Mouse (Mus musculus) heart, adult 2 months (tissue): ENCODE results near the gene Insm1.

Source experiments
- EP300 ChIP-seq: fragments of 200-500 bp; IDR thresholded peaks from 2 replicates; pipeline ENCODE4 v1.6.1; 2011; ENCODE audit warnings: low read depth, low read length, control low read depth; ENCODE audit not compliant: insufficient read depth
- POLR2A ChIP-seq: fragments of 200-500 bp; IDR thresholded peaks from 2 replicates; pipeline ENCODE4 v1.6.1; 2011; ENCODE audit warnings: mild to moderate bottlenecking, low read depth, low read length, control low read depth; ENCODE audit not compliant: insufficient read depth

DNA sequence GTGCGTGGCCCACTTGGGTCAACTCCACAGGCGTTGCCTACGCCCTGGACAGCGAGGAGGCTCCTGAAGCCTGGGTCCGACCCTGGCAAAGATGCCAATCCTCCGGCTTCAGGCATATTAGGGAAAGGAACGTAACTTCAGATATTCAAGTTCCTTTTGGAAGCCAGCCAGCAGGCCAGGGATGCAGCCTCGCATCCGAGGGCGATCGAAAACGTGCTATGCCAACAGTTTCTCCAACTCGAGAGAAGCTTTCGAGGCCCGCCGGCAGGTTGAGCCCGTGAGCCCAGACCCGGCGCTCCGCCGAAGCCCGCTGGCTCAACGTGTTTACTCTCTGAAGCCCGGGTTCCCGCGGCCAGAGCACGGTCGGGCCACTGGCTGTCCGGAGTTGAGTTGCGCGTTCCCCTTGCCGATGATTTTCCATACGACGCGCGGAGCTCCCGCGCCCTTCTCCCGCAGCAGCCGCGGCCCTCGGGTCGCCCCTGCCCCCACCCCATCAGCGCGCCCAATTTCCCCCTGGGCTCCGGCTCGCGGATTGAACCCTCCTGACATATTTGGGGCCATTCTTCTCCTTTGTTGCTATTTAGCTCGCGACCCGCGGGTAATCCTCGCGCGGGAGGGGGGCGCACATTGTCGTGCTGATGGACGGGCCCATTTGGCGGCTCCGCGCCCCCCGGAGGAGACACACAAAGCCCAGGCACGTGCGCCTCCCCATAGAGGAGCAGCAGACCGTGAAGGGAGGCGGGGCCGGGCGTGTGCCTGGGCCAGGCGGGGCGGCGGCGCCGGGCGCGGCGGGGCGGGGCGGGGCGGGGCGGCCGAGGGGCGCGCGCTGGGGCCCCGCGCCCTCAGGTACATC lies at the start of gene Insm1:
- TF ChIP-seq EP300 (no peak), POLR2A (no peak)
